Mouse (Mus musculus) G1E (cell line): ENCODE results near the gene Odf2. TPM values are rescaled to one million over a fixed set of nuclear protein-coding genes. Genes with fewer than 3 reads are reported as not detected.
A peak's percentile ranks its signal among the peaks of the same experiment; 100 is the strongest.
"Not testable (repeated sequence)": the region's sequence is repeated elsewhere in the genome, so short reads cannot be mapped to it uniquely, and the experiment has no call there.

Experiments
- ATAC-seq: 2 replicates; pipeline ENCODE4 v1.8.0; 2016; ENCODE audit warnings: mild to moderate bottlenecking; ENCODE audit not compliant: insufficient number of reproducible peaks, poor library complexity, low FRiP score, severe bottlenecking; ENCODE audit errors: extremely low read depth
- DNase-seq: peaks from one replicate; pipeline ENCODE4 v3.0.0; 2012; ENCODE audit warnings: low spot score
- H3K27me3 ChIP-seq: 2 replicates; pipeline ENCODE4 v1.6.1; 2012; ENCODE audit warnings: mild to moderate bottlenecking, low read length, inconsistent platforms; ENCODE audit not compliant: insufficient read depth
- H3K36me3 ChIP-seq: replicated peaks from 2 replicates; pipeline ENCODE3; 2012; ENCODE audit warnings: mild to moderate bottlenecking, inconsistent platforms
- H3K4me1 ChIP-seq: 2 replicates; pipeline ENCODE4 v1.6.1; 2012; ENCODE audit warnings: low read depth, low read length, inconsistent platforms, mixed read lengths; ENCODE audit not compliant: insufficient read depth
- H3K4me3 ChIP-seq: 2 replicates; pipeline ENCODE4 v1.5.1; 2012; ENCODE audit warnings: low read depth, mild to moderate bottlenecking, inconsistent platforms, low read length, moderate library complexity, mixed read lengths
- H3K9me3 ChIP-seq: replicated peaks from 2 replicates; pipeline ENCODE4 v1.6.1; 2012; ENCODE audit warnings: inconsistent platforms
- CTCF ChIP-seq: IDR thresholded peaks from 2 replicates; pipeline ENCODE4 v1.5.1; 2012; ENCODE audit warnings: low read depth, low read length, inconsistent platforms, mixed read lengths
- GATA1 ChIP-seq: IDR thresholded peaks from 2 replicates; pipeline ENCODE4 v1.6.1; 2012; ENCODE audit warnings: borderline replicate concordance, low read length, inconsistent platforms, mixed read lengths
- GATA2 ChIP-seq: IDR thresholded peaks from 2 replicates; pipeline ENCODE4 v1.6.1; 2012; ENCODE audit warnings: low read depth, low read length, inconsistent platforms, borderline replicate concordance
- POLR2AphosphoS5 ChIP-seq: IDR thresholded peaks from 2 replicates; pipeline ENCODE4 v1.6.1; 2012; ENCODE audit warnings: low read depth, low read length, inconsistent platforms; ENCODE audit not compliant: insufficient replicate concordance
- TAL1 ChIP-seq: conservative IDR thresholded peaks from 2 replicates; pipeline ENCODE4 v1.6.1; 2012; ENCODE audit warnings: low read depth, low read length, inconsistent platforms, mixed read lengths
- polyA plus RNA-seq: library from polyadenylated mRNA; stranded (reverse); fragments of >175 nt; gene quantifications from 2 replicates; pipeline ENCODE4 v1.2.3, GENCODE M21; 2012
- total RNA-seq, 2 experiments: library from RNA; stranded (forward) in 1 of 2; stranded (reverse) in 1 of 2; fragments of 200-1000 nt in 1 of 2; fragments of >200 nt in 1 of 2; fragmentation: Nextera tagmentation in 1 of 2; gene quantifications; 2 replicates each; pipeline ENCODE4 v1.2.3; 2014 to 2017

The Odf2 gene
- total and polyA plus RNA-seq, 3 experiments: 24.1 to 158 (median 70.9) TPM

DNA sequence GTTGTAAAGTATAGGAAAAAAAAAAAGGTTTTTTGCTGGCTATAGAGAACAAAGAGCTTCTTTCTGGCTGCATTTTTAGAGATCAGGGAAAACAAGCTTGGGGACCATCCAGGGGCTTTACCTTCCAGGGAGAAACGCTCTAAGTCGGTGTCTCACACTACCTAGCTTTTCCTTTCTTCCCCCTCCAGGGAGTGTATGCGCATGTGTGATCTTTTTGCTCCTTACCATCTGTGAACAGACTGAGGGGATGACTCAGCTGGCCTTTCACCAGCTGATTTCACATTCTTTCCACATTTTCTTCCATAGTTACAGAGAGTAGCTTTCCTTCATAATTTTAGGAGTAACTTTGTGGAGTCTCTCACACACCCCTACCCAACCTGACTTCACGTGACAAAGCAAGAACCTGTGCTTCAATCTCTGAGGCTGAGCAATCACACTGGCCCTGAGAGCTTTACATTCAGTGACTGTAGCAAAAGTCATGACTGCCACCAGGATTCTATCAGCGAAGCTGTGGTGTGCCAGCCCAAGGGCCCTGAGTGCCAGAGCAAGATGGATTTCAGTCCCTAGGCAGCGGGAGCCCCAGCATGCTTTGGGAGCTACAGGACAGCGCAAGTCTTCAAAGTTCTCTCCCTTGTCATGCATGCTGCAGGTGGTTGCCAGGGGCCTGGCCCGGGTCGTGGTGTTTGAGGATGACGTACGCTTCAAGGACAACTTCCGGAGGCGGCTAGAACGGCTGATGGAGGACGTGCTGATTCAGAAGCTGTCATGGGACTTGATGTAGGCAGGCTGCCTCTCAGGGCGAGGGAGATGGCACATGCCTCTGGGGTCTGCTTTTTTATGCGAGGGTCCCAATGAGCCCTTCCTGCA lies 8.8 kb upstream of the Odf2 start:
- Histone ChIP-seq H3K27me3 (peaks cover 3% of the 10 kb centered on the region; the same call in 1 of the 2 replicates), H3K4me3 (no peak overlapping the region), H3K9me3 (peaks cover 4% of the 10 kb centered on the region; the same call in 1 of the 2 replicates), H3K36me3 (peaks cover 65% of the 10 kb centered on the region), H3K4me1 (no peaks in the 10 kb centered on the region)
- DNase-seq: no peak
- TF ChIP-seq GATA1 (no peak), CTCF (no peak), GATA2 (no peak), TAL1 (no peak), POLR2AphosphoS5 (no peak)
- no peak for ATAC-seq

DNA sequence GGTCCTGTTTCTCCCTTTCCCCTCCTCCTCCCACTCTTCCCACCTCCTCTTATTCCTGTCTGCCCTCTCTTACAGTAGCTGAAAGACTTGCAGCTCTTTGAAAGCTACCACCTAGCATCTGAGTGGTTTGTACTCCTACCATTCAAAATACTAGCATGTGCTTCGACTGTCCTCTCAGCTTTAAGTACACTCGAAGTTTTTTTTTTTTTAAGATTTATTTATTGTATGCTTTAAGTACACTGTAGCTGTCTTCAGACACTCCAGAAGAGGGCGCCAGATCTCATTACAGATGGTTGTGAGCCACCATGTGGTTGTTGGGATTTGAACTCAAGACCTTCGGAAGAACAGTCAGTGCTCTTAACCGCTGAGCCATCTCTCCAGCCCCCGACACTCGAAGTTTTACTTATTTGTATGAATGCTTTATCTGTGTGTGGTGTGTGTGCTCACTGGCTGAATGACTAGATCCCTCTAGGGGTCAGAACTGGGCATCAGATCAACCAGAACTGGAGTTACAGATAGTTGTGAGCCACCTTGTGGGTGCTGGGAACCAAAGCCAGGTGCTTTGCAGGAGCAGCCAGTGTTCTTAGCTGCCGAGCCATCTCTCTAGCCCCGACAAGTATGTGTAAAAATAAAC lies 2.2 kb upstream of the Odf2 start:
- DNase-seq, H3K9me3 ChIP-seq, ATAC-seq, H3K4me3 ChIP-seq: not testable (repeated sequence)
- H3K27me3 ChIP-seq: peaks cover 12% of the 10 kb centered on the region
- H3K36me3 ChIP-seq: peaks cover 21% of the 10 kb centered on the region
- peaks cover 26% of the 10 kb centered on the region for H3K4me1 ChIP-seq

DNA sequence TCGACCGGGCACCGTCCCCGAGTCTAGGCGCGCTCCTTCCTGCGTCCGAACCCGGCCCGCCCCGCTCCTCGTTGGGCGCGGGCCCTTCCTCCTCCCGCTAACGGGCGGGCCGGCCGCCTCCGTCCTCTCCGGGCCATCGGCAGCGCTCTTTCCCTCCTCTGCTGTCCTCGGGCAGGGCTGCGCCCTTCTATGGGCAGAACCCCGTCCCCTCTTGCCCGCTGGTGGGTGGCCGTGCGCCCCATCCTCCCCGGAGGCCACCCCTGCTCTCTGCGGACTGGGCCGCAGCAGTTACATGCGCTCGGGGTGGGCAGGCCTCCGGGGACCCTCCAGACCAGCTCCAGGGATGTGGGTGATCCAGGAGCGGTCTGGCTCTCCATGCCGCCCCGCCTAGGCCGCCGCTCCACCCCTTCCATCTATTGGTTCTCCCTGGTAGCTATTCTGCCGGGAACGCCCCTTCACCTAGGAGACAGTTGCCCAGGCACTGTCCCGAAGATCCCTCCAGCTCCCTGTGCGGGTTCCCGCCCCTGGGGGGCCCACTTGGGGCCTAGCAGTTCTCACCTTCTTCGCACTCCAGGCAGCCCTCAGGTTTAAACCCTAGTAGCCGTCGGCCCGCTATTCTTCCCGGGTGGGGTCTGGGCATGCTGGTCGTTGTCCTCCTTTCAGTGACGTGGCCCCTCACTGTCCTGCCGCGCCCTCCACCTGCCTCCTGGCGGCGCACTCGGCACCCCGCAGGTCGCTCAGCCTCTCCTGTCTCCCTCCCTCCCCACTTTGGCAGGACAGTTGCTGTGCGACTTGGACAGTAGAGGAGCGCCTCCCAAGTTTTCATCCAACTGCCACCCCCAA lies 1.2 kb downstream of the Odf2 start:
- Histone ChIP-seq H3K9me3 (0 out of 2 replicates have a peak, but pooled peaks cover 2% of the 10 kb centered on the region), H3K4me3 (peak overlapping the region; percentile 98), H3K4me1 (peaks cover 35% of the 10 kb centered on the region), H3K27me3 (peaks cover 12% of the 10 kb centered on the region), H3K36me3 (peaks cover 45% of the 10 kb centered on the region)
- ATAC-seq: peak; percentile 87
- TF ChIP-seq CTCF (0 out of 2 replicates have a peak, but pooled peaks have one; percentile 19), GATA2 (no peak), GATA1 (no peak), POLR2AphosphoS5 (no peak), TAL1 (no peak)
- DNase-seq: peak; percentile 97

DNA sequence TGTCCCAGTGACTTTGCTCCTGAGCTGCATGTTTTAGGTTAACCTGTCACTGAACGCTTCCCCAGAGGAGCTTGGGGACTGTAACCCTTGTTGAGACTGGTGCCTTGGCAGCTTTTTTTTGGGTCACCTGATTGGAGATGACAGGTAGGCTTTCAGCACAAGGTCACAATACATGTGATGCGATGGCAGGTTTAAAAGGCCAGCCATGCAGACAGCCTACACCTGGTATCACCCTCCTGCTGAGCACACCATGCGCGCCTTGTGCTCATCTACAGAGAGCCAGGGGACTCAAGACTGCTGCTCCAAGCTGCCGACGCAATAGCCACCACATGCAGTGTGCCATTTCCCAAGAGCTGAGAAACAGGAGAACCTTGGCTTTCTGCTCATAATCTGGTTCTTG lies 2.8 kb downstream of the Odf2 start:
- DNase-seq (no peak), ATAC-seq (no peak)
- Histone ChIP-seq H3K4me3 (no peak overlapping the region), H3K36me3 (peaks cover 58% of the 10 kb centered on the region), H3K27me3 (peaks cover 9% of the 10 kb centered on the region; the same call in 1 of the 2 replicates), H3K4me1 (peaks cover 35% of the 10 kb centered on the region), H3K9me3 (0 out of 2 replicates have a peak, but pooled peaks cover 2% of the 10 kb centered on the region)
- no peak for TF ChIP-seq POLR2AphosphoS5
- TF ChIP-seq GATA1: no peak
- TF ChIP-seq CTCF: no peak
- no peak for TF ChIP-seq TAL1
- TF ChIP-seq GATA2: no peak

DNA sequence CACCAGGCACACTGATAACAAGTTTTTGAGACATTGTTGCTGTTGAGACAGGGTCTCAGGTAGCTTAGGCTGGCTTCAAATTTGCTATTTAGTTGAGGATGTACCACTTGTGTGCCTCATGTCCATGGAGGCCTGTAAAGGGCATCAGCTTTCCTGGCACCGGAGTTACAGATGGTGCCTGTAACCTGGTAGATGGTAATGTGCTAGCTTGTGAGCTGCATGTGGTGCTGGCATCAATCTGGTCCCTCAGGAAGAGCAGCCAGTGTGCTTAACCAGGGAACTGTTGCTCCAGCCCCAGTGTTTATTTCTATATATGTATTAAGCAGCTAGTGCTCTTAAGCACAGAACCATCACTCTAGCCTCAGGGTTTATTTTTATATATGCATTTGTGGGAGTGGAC lies 7.0 kb downstream of the Odf2 start:
- Histone ChIP-seq H3K27me3 (no peaks in the 10 kb centered on the region), H3K4me1 (peaks cover 15% of the 10 kb centered on the region), H3K9me3 (no peaks in the 10 kb centered on the region), H3K36me3 (peaks cover 98% of the 10 kb centered on the region), H3K4me3 (no peak overlapping the region)
- no peak for DNase-seq
- TF ChIP-seq TAL1: no peak
- TF ChIP-seq CTCF: no peak
- TF ChIP-seq GATA1: no peak
- no peak for TF ChIP-seq POLR2AphosphoS5
- TF ChIP-seq GATA2: no peak
- no peak for ATAC-seq

DNA sequence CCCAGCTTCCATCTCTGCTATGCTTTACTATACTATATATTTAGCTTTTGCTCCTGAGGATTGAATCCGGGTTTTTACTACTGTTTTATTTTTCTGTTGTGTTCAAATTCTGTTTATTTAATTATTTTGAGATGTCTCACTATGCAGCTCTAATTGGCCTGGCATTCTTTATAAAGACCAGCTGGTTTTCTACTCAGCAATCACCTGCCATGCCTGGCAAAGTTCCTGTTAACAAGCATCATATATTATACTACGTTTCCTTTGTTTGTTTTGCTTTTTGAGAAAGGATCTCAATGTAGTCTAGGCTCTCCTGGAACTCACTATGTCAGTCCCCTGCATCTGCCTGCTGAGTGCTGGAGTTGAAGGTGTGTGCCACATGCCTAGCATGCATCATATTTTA lies 8.3 kb downstream of the Odf2 start:
- TF ChIP-seq GATA1 (no peak), TAL1 (no peak), POLR2AphosphoS5 (no peak), GATA2 (no peak), CTCF (no peak)
- Histone ChIP-seq H3K4me3 (no peak overlapping the region), H3K27me3 (no peaks in the 10 kb centered on the region), H3K9me3 (no peaks in the 10 kb centered on the region), H3K36me3 (peaks cover 98% of the 10 kb centered on the region), H3K4me1 (peaks cover 4% of the 10 kb centered on the region; the same call in 1 of the 2 replicates)
- no peak for ATAC-seq
- DNase-seq: no peak
